Mouse (Mus musculus) embryonic fibroblast, embryonic 13.5 days (primary cell): Measurements from ENCODE around the gene Ano1.

Experiments used
- CTCF ChIP-seq: IDR thresholded peaks from 2 replicates; pipeline ENCODE4 v1.5.1; 2011; ENCODE audit warnings: mild to moderate bottlenecking, control low read depth, low read length, moderate library complexity, borderline replicate concordance; ENCODE audit not compliant: insufficient read depth
- POLR2A ChIP-seq: IDR thresholded peaks from 2 replicates; pipeline ENCODE4 v1.6.1; 2011; ENCODE audit warnings: low read depth, mild to moderate bottlenecking, control low read depth, low read length, moderate library complexity

- TF ChIP-seq CTCF (no peak), POLR2A (no peak)
Measured at GRCm38 (mm10) chr7:144760228-144760627, 8.5 kb upstream of the Ano1 start.
